Mouse (Mus musculus): ENCODE data around the gene Serinc3.
A peak's percentile ranks its signal among the peaks of the same experiment; 100 is the strongest.
"Not testable (repeated sequence)": the region's sequence is repeated elsewhere in the genome, so short reads cannot be mapped to it uniquely, and the experiment has no call there.

Gene Serinc3

DNA sequence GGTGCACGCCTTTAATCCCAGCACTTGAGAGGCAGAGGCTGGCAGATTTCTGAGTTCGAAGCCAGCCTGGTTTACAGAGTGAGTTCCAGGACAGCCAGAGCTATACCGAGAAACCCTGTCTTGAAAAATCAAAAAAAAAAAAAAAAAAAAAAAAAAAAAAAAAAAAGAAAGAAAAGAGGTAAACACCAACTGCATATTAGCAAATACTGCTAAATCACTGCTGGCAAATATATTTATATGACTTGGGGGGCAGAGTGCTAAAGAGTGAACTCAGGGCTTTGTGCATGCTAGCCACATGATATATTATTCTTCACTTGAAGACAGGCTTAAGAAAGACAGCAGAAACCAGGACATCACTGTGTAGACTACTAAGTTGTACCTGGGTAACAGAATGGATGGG is 23.5 kb downstream of the Serinc3 start:
- DNase-seq (ENCODE audit: low read depth): not testable (repeated sequence)

DNA sequence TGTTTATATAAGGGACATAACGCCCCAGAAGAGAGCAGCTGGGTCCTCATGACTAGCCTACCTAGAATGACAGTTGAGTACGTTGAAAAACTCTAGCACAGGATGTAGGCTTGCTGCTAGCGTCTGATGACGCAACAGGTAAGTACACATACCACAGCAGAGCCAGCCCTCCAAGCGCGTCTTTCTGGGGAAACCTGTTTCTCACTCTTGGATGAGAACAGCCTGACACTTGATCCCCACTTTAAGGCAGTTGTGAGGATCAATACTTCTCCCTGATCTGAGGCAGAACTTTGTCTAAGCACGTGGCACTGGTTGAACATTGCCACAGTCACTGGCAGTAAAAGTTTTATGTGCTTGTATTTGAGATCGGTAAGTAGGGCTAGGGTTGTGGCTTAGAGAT is 24.5 kb downstream of the Serinc3 start:
- DNase-seq (ENCODE audit: low read depth): no peak

DNA sequence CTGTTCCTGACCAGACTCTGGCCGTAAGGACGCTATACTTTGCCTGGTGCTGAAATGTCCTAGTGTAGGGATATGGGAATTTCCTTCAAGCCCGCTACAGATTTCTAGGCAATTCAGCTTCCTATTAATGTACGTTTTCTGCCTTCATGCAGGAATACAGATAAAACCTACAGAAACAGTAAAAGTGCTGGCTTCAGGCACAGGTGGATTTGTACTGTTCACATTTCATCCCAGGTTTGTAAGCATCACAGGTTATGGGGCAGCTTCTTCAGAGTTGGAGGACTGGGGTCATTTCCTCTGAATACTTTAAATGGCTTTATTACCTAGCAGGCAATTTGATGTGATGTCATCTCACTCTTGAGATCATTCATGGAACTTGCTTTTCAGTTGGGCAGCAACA is 27.1 kb downstream of the Serinc3 start:
- DNase-seq (ENCODE audit: low read depth): no peak

DNA sequence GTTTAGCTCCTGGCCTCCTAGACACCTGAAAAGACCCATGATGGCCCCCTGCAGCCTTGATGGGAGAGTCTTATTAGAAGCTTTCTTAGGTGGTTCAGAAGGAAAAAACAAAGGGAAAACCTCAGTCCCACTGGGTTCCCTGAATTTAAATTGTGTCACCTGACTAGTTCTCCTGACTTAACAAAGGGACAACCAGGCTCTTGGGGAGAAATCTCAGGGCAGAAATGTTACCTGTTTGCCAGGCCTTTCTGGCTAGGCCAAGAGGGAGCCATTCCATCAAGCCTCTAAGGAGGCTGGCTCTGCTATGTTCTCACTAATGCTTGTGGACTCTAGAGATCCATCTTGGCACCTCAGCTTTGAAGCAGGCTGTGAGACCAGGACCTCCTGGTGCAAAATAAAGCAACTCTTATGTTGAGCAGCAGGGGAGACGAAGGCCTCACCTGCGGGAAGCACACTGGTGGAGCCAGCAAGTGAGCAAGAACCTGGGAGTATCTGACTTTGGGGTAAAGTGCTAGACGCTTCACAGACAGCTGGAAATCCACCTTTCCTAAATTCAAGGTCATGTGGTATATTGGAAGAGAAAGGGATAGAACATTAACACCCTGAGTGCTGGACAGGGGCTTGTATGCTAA is 27.6 kb downstream of the Serinc3 start:
- DNase-seq (ENCODE audit: low read depth): no peak

DNA sequence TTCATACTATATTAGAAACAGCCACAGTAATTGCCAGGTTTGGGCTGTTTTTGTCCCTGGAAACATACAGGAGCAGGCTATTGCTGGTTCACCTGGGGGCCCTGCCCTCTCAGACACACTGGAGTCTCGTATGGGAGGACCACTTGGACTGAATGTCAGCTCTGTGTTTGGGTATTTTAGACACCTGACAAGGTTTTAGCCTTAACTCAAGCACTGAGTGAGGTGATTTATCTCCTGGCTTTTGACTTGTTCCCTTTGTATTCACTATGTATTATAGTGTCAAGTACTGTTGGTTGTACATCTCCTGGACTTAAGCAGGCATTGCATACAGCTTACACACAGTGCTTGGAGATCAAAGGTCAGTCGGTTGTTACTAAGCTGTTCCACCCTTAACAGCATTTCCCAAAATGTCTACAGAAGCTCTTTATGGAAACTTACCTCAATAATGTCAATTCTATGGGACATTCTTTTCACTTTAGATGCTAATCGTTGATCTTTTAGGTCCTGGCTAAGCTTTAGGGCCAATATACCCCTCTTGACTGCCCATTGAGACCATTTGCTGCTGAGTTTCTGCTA is 28.2 kb downstream of the Serinc3 start:
- no peak for DNase-seq (ENCODE audit: low read depth)

DNA sequence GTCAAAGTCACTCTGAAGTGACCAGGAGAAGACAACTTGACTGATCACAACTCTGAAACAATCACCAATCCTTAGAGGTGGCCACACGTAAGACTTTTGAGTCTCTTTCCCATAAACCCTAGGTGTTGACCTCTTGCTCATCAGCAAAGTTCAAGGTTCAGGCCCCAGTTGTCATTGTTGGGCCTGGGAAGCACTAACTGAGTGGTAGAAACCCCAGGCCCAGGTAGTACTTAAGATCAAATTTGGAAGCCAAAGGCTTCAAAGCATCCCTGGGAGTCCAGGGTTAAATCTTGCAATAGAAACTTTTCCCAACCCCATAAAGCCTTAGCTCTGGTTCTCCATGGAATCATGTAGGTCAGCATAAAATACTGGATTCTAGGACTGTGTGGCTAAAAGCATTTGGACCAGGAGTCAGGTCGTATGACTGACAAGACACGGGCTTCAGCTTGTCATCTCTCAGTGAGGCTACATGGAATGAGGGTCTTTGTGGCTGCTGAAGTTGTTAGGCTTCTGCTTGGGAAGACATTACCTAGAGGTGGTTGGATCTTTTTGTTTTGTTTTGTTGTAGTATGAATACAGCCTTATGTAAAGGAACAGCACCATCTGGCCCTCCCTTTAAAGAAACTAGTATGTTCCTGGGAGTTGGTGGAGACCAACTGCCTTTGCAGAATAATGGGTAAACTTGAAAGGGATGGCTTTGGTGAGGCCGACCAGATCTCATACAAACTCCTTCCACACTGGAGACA is 28.9 kb downstream of the Serinc3 start:
- DNase-seq (ENCODE audit: low read depth): no peak

DNA sequence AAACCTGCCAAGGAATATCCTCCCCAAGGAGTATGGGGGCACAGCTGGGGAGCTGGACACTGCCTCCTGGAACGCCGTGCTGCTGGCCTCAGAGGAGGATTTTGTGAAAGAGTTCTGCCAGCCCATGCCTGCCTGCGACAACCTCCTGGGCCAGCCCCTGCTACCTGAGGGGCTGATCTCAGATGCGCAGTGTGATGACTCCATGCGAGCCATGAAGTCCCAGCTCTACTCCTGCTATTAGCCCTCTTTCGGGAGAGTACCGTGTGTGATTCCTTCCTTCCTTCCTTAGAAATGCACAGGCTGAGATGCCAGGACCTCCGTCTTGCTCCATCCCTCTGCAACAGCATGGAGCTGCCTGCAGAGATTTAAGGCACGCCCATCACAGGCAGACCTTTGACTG is 29.5 kb downstream of the Serinc3 start:
- no peak for DNase-seq (ENCODE audit: low read depth)

DNA sequence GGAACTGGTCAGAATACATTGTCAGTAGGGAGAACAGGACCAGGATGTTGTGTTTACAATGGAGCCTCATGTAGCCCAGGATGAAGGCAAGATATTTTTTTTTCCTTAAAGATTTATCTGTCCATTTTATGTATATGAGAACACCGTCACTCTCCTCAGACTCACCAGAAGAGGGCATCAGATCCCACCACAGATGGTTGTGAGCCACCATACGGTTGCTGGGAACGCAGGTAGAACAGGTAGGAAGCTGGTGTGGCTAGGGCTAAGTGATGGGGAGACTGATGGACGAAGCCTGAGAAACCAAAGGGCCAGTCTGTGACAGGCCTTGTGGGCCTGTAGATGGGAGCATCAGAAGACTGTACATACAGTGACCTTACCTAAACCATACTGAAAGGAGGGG is 30.9 kb downstream of the Serinc3 start:
- DNase-seq (ENCODE audit: low read depth): no peak

DNA sequence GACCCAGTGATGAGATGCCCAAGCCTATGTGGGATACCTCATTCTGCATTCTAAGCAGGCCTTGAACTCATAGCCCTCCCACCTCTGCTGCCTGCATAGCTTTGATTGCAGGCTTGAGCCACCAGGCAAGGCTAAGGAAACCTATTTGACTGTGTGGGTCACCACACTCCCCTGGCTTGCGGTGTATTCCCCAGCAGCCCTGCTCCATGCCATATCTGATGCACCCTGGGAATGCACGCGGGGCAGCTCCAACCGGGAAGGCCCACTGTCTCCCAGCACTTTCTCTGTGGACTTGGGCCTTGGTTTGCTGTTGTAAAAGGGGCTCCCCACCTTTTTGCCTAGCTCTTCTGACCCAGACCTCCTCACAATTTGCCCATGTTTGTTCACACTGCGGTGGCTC is 31.7 kb downstream of the Serinc3 start:
- no peak for DNase-seq (ENCODE audit: low read depth)

DNA sequence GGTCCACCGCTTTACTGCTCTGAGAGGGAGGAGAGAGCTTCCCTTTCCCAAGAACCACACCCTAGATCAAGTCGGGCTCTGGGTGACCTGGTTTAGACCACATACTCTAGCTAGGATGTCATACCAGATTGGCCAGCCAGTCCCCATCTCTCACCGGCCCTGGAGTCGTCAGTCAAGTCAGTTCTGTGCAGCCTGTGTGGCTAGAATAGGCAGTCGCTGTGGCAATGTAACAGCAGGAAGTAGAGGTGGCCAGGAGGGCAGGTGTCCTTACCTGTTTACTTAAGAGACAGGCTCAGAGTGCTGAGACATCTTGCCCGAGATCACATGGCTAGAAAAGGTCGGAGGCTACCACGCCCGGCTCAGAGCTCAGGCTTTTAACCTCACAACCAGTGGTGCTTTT is 33.8 kb downstream of the Serinc3 start:
- no peak for DNase-seq (ENCODE audit: low read depth)

DNA sequence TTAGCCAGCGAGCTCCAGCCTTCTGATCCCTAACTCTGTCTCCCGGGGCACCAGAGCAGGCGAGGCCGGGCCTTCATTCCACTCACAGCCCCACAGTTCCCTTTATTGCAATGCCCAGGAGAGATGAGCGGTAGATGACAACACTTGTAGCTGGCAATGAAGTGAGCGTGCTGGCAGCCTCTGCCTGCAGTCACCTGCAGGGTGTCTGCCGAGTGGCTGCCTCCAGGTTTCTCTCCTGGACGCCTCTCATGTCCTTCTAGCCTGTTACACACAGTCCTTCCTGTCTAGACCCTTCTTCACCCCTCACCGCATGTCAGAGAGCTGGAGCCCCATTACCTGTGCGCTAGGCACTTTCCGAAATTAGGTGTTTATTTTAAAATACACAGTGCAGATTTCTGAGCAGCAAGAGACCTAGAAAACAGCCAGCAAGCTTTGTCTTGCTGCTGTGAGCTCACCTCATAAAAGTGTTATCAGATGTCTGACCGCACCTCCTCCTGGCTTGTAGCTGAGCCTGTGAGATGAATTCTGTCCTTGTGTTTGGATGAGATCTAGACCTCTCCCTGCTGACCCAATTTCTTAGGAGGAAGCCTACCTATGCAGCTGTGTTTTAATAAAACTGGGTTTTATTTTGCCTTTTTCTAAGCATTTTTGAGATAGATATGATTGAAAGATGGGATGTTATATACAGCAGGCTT is 35.5 kb downstream of the Serinc3 start:
- no peak for DNase-seq (ENCODE audit: low read depth)

DNA sequence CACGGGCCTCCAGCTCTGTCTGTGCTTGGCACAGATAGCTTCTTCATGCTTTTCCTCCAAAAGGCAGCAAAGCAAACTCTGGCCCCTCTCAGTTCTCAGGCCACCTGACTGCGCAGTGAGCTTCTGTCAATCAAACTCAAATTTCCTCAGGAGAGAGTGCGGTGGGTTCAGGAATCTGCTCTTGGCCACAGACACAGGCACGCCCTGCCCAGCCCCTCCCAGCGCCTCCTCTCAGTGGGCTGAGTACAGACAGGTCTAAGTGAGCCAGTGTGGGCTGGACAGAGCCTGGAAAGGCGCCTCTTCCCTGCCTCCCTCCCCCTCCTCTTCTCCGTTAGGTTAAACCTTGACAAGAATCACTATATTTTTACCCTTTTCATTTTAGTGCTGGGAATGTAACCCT is 36.9 kb downstream of the Serinc3 start:
- no peak for DNase-seq (ENCODE audit: low read depth)

DNA sequence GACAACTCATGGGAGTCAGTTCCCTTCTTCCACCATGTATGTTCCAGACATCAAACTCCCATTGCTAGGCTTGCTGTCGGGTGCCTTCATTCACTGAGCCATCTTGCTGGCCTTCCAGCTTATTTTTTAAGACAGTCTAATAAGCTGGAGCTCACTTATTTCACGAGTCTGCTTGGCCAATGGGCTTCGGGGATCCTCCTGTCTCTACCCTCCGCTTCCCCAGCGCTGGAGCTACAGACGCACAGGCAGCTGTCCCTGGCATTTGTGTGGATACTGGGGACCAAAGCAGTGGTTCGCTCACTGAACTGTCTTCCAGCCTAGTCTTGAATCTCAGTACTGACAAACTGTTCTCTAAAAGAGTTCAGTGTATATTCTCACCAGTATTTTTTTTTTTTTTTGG is 38.8 kb downstream of the Serinc3 start:
- no peak for DNase-seq (ENCODE audit: low read depth)

DNA sequence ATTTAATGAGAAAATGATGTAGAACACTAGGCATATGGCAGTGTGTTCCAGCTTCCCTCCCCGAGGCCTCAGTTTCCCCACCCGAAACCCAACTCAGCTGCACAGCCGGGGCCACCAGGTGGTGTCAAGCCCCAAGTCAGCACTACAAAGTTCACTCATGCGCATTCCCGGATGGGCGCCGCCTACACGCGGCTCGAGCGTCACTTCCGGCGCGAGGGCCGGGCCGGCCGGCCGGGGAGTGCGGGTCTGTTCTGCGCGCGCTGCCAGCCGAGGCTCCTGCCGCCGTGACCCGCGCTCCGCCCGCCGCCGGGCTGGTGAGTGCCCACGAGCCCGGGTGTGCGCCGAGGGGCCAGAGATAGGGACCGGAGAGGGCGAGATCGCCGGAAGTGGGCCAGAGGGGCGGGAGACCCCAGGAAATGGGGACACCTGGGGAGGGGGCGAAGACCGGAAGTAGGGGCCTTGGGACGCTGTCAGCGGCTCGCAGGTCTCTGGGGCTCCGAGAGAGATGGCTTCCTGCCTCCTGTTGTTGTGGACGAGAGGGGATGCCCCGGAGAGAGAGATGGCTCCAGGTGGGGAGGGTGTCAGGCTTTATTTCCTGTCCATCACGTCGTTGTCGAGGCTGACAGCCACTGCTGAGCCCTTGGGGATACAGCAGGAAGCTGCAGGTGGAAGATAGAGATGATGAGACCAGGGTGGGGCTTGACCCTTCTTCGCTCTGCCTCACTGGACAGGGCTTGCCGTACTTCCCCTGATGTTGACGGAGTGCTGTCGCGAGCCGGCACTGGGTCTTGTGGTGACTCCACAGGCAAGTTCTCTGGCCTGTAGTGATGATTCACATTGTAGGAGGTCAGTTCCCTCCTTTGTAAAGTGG is 42.6 kb downstream of the Serinc3 start, which contains the start of gene Ttpal:
Ttpal (plus strand) TSS at position 214 of the 871 bp plus-strand sequence.
- no peak for DNase-seq (ENCODE audit: low read depth)

DNA sequence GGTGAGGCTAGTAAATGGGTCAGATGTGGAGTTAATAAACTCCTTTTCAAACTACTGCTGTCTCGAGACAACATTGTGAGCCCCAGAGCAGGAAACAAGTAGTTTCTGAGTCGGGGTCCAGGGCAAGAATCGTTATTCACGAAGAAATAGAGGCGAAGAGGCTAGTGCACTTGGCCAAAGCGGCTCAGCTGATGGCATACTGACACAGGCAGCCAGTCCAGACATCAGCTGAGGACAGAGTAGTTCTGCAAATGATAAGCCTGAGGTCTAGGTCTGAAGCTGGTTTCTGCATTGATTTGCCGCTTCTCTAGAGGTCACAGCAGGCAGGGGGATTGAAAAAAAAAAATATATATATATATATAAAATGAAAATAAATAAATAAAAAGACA is 43.2 kb downstream of the Serinc3 start:
- DNase-seq (ENCODE audit: low read depth): no peak

DNA sequence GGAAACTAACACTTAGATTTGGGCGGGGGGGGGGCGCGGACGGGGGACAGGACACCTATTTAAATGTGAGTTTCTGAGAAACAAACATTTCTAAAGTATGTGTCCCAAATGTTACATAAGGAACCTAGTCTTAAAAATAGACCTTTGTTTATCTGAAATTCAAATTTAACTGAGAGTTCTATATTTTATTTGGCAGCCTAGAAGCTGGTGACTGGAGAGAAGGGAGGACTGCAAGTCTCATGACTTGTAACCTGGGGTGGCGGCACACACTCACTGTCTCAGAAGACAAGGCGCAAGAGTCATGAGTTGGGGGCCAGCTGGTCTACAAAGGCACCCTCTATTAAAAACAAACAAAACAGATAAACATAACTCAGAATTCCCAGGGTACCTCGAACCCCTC is 43.9 kb downstream of the Serinc3 start:
- DNase-seq (ENCODE audit: low read depth): no peak

DNA sequence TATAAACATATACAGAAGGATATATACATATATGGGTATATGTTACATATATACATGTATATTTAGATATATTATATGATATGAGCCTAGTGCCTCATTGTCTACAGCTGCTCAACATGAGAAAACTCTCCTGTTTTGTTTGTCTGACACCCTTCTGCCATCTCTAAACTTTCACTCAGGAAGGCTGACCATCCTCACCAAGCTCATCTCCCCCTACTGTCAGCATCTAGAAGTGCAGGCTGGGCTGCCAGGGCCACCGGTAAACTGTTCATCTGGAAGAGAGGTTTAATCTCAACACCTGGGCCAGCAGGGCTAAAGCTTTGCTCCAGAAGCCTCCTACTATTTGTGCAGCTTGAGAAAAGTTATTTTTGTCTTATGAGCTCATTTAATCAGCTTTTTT is 45.7 kb downstream of the Serinc3 start:
- DNase-seq (ENCODE audit: low read depth): no peak

DNA sequence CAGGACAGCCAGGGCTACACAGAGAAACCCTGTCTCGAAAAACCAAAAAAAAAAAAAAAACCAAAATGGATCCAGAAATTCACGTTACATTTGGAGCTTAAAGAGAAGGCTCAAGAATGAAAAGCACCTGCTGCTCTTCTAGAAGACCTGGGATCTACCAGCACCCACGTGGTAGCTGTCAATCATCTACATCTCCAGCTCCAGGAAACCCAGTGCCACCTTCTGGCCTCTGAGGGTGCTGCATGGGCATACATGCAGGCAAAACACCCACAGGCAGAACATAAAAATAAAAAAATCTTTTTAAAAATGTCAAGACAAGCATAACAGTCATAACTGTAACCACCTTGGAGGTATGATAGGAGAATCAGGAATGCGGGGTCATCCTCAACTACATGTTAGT is 47.3 kb downstream of the Serinc3 start:
- no peak for DNase-seq (ENCODE audit: low read depth)

DNA sequence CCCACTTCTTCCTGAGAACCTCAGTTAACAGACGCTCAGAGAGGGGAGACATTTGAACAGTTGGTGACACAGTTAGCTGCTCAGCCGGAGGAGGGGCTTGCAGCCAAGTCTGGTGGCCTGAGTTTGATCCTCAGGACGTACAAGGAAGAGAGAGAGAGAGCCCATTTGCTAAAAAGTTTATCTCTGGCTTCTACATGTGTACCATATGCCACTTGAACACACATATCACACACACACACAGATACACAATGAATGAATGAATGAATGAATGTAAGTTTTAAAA is 48.1 kb downstream of the Serinc3 start:
- no peak for DNase-seq (ENCODE audit: low read depth)

DNA sequence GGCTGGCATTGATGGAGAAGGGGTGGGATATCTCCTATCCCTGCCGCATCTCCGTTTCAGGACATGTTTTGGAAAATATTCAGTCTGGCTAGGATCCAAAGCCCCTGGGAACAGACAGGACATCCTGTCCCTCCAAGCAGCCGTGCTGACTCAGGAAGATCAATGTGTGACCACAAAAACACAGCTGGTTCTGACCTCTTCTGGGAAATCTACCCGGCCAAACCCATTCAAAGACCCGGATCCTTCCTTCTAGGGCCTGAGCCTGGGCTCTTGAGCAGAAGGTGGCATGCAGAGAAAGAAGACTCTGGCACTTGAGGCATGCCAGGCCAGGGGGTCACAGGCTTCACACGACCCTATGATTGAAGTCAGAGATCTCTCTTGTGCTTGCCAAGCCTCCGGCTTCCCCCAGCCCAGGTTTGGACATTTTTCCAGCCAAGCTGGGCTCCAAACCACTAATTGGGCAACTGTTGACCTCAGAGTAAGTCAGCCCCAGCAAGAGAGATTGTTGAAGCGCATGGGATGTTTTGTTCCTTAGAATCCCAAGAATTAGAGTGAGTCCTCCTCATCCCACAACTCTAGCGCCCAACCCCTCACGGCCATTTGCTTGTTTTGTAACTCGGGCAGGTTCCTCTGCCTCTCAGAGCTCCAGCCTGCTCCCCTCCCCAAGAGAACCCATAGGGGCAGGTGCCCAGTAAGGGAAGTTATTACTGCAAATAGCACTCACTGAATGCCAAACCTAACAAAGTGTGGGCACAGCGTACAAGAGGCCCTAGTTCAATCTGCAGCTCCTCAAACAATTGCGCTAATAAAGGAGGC is 48.7 kb downstream of the Serinc3 start:
- peak; percentile 88 for DNase-seq (ENCODE audit: low read depth)

DNA sequence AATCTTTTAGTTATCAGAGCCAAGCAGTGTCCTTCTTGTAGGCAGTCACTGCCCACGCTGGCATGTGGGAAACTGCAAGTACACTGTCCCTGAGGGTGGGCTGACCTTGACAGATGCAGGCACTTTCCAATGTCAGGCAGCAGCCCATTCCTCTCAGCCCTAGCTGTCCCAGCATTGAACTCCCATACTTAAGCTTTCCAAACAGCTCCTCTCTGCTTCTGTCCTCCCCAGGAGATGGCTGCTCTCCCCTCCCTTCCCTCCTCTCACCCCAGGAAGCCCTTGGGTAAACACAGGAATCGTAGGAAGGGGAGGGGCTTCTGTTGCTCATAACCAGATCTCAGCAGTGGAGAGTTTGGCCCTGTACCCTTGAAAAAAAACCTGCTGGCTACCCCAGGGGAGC is 49.8 kb downstream of the Serinc3 start:
- DNase-seq (ENCODE audit: low read depth): no peak
